Mouse (Mus musculus) telencephalon, adult 2 months (tissue): ENCODE measurements around the gene Gm8947.

ENCODE experiments used
- DNase-seq: peaks from one replicate; pipeline ENCODE4 v3.0.0-alpha.2; 2011; ENCODE audit warnings: low read depth, low spot score

Gene Gm8947

DNA sequence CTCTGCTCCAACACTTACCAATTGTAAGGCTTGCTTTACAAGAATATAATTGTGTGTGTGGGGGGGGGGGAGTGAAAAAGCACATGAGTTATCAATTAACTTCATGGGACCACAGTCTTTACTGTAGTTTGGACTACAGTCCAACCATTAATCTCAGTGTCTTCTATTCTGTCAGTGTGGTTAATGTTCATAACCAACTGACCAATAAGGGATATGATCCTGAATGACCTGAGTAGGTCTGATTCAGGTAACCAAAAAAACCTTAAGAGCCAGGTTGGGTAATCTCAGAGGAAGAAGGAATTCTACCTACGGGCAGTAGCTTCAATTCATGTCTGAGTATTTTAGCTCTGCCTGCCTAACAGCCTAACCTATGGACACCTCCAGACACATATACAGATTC, 32.4 kb downstream of the Gm8947 start:
- DNase-seq, result no peak

DNA sequence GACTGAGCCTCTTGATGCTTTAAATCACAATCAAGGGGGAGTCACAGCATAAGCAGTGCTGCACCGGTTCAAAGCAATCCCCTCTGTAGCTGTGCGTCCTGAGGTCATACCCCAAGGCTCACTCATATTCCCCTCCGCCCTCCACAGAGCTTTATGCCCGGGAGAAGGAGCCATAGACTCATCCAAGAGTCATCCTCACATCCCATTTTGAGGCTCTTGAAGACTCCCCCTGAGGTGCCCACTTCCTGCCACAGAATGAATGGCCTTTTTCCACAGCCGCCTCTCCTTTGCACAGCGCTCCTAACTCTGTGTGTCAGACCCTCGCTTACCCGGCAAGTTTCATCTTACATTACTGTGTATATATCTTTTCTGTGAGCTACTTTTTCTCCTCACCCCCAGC, 35.3 kb downstream of the Gm8947 start:
- DNase-seq, result no peak

GRCm38 (mm10) chr1:151228320-151228989, 36.3 kb downstream of the Gm8947 start:
- no peak for DNase-seq

GRCm38 (mm10) chr1:151232346-151232745, 40.2 kb downstream of the Gm8947 start:
- no peak for DNase-seq

GRCm38 (mm10) chr1:151233756-151234155, 41.6 kb downstream of the Gm8947 start:
- DNase-seq, result no peak

- DNase-seq, result no peak
These were observed 43.4 kb downstream of the Gm8947 start for GRCm38 (mm10) chr1:151235574-151235973.

- DNase-seq, result peak; percentile 35
These were observed 44.2 kb downstream of the Gm8947 start for GRCm38 (mm10) chr1:151236141-151236930.

DNA sequence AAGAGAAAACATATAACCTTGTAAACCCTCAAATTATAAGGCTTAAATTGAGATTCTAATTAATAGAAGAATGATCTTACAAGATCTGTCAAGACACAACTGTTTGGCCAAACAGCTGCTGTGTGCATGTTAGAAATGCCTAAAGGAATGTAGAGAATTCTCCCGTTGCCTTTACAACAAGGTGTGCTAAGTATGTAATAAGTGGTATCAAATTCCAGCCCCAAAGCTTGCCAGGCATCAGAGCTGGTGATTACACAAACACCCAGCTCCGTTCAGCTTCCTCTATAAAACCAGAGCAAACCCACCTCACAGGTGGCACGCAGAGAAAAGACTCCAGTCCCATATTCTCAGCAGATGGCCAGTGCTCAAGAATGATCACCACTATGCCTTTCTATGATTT, 45.6 kb downstream of the Gm8947 start:
- no peak for DNase-seq

DNA sequence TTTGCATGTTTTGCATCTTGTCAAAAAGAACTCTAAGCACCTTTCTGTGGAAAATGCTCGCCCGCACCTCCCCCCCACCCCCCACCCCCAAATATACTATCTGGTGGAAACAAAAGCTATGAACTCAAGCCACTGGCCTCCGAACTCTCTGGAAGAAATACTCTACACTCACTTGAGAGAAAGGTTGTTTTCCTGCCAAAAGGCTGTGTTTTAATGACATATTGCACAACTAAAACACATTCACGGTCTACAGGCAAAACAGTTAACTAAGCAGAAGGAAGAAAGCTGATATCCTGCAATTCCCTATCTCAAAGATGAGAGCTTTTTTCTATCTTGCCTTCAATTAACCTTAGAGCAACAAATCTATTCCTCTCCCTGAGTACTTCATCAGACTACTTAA, 51.2 kb downstream of the Gm8947 start:
- no peak for DNase-seq
